Mouse (Mus musculus) hindbrain, embryonic 11.5 days (tissue): Measurements from ENCODE around the gene Hif3a. TPM values are rescaled to one million over a fixed set of nuclear protein-coding genes. Genes with fewer than 3 reads are reported as not detected.

Experiments
- ATAC-seq: fragments of 200-750 bp; cut with Nextera tagmentation; 2 replicates; pipeline ENCODE4 v1.8.0; 2017; ENCODE audit warnings: mild to moderate bottlenecking, moderate TSS enrichment, moderate library complexity; ENCODE audit not compliant: low FRiP score
- DNase-seq: peaks from one replicate; pipeline ENCODE4 v3.0.0-alpha.2; 2015; ENCODE audit warnings: low spot score
- H3K27ac ChIP-seq: fragments of 300-500 bp; sonication (generic); 2 replicates; pipeline ENCODE4 v1.5.1; 2014; ENCODE audit warnings: mild to moderate bottlenecking, low read depth, low read length
- H3K27me3 ChIP-seq: fragments of 300-500 bp; sonication (generic); 2 replicates; pipeline ENCODE4 v1.6.1; 2014; ENCODE audit warnings: mild to moderate bottlenecking, low read length, moderate library complexity, mixed read lengths; ENCODE audit not compliant: control insufficient read depth, insufficient read depth
- H3K36me3 ChIP-seq: fragments of 300-500 bp; sonication (generic); 2 replicates; pipeline ENCODE4 v1.6.1; 2014; ENCODE audit warnings: mild to moderate bottlenecking, low read length, moderate library complexity, mixed read lengths; ENCODE audit not compliant: control insufficient read depth, insufficient read depth
- H3K4me1 ChIP-seq: fragments of 300-500 bp; sonication (generic); replicated peaks from 2 replicates; pipeline ENCODE4 v1.6.1; 2014; ENCODE audit warnings: low read length, mixed read lengths; ENCODE audit not compliant: control insufficient read depth, insufficient read depth
- H3K4me2 ChIP-seq: fragments of 300-500 bp; sonication (generic); replicated peaks from 2 replicates; pipeline ENCODE4 v1.6.1; 2014; ENCODE audit warnings: mild to moderate bottlenecking, low read depth, low read length
- H3K4me3 ChIP-seq: fragments of 300-500 bp; sonication (generic); 2 replicates; pipeline ENCODE4 v1.5.1; 2014; ENCODE audit warnings: low read depth, low read length
- H3K9ac ChIP-seq: fragments of 300-500 bp; sonication (generic); 2 replicates; pipeline ENCODE4 v1.6.1; 2014; ENCODE audit warnings: low read depth, low read length
- H3K9me3 ChIP-seq: fragments of 300-500 bp; sonication (generic); 2 replicates; pipeline ENCODE4 v1.6.1; 2016; ENCODE audit warnings: low read length; ENCODE audit not compliant: control insufficient read depth
- whole genome bisulfite sequencing: fragments of 180-500 bp; shearing (Covaris S2); extraction: QIAGEN DNeasy Blood & Tissue Kit; methylation state at CpG from one replicate; pipeline ENCODE4 v1.1.7; 2014; 5-methylcytosine and 5-hydroxymethylcytosine counted together
- polyA plus RNA-seq: library from polyadenylated mRNA; unstranded; fragments of >200 nt; fragmentation: Nextera tagmentation; extraction: Ambion mirVana; gene quantifications from 2 replicates; pipeline ENCODE4 v1.2.1, GENCODE M21; 2014

Gene Hif3a
- polyA plus RNA-seq, 1 experiment from 2014 or later: 4.9 TPM

GRCm38 (mm10) chr7:17028923-17029322 is 33.3 kb downstream of the Hif3a start:
- no peak for ATAC-seq
- Histone ChIP-seq H3K4me2 (no peak overlapping the region), H3K9me3 (no peaks in the 10 kb centered on the region), H3K4me1 (peaks cover 3% of the 10 kb centered on the region), H3K27ac (no peak overlapping the region), H3K36me3 (no peaks in the 10 kb centered on the region), H3K27me3 (no peaks in the 10 kb centered on the region), H3K9ac (no peak overlapping the region), H3K4me3 (no peak overlapping the region)
- WGBS: 69% methylated on average over 7 of the region's 7 CpGs
- no peak for DNase-seq

DNA sequence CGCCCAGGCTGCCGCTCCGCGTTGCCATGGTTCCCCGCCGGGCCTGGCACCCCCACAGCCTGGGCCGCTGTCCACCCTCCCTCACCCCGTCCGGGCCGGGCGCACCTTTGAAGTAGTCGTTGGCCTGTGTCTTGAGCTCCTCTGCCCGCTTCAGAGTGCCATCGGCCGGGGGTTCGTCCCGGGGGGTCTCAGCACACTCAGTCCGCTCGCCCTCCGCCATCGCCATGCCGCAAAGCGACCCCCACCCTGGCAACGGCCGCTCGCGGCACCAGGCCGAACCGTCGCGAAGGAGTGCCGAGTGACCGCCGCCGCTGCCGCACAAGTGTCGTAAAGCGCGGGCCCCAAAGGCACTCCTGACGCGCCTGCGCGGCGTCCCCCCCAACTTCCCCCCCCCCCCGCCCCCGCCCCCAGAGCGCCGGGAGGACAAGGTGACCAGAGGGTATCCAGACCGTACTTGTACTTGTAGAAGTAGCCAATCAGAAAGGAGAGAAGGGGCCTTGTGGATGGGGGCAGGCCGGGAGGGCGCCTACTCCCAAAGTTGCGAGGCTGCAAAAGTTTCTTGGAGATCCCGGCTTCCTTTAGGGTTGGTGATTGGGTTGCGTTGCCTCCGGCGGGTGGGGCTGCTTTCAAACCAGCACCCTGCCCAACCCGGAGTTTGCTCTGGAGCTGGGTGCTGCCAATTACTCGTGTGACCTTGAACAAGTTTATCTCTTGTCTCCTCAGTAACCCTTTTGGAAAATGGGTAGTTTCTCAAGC is 34.5 kb downstream of the Hif3a start, which contains the start of gene Ppp5c:
Ppp5c (minus strand) TSS at position 337 of the 756 bp plus-strand sequence.
- Histone ChIP-seq H3K9ac (peak within 1 kb of the TSS; percentile 80), H3K4me2 (peak within 1 kb of the TSS; percentile 69), H3K4me3 (peak within 1 kb of the TSS; percentile 82), H3K27ac (peak within 1 kb of the TSS; percentile 67; the same call in 1 of the 2 replicates), H3K9me3 (no peaks in the 10 kb centered on the region), H3K36me3 (no peaks in the 10 kb centered on the region), H3K27me3 (no peaks in the 10 kb centered on the region), H3K4me1 (peaks cover 3% of the 10 kb centered on the region)
- DNase-seq: peak; percentile 91
- ATAC-seq: peak; percentile 92
- WGBS: under 1% methylated on average over 51 of the region's 58 CpGs

- H3K36me3 ChIP-seq: 0 out of 2 replicates have a peak, but pooled peaks cover 3% of the 10 kb centered on the region
- peak overlapping the region; percentile 67; the same call in 1 of the 2 replicates for H3K27ac ChIP-seq
- WGBS: 9% methylated on average over 24 of the region's 24 CpGs
- H3K9me3 ChIP-seq: no peaks in the 10 kb centered on the region
- peak; percentile 84 for DNase-seq
- no peaks in the 10 kb centered on the region for H3K27me3 ChIP-seq
- peak overlapping the region; percentile 82 for H3K4me3 ChIP-seq
- H3K9ac ChIP-seq: peak overlapping the region; percentile 80
- peak overlapping the region; percentile 69 for H3K4me2 ChIP-seq
- ATAC-seq: peak; percentile 77
- peaks cover 3% of the 10 kb centered on the region for H3K4me1 ChIP-seq
These were observed 35.3 kb downstream of the Hif3a start for GRCm38 (mm10) chr7:17026710-17027587.

DNA sequence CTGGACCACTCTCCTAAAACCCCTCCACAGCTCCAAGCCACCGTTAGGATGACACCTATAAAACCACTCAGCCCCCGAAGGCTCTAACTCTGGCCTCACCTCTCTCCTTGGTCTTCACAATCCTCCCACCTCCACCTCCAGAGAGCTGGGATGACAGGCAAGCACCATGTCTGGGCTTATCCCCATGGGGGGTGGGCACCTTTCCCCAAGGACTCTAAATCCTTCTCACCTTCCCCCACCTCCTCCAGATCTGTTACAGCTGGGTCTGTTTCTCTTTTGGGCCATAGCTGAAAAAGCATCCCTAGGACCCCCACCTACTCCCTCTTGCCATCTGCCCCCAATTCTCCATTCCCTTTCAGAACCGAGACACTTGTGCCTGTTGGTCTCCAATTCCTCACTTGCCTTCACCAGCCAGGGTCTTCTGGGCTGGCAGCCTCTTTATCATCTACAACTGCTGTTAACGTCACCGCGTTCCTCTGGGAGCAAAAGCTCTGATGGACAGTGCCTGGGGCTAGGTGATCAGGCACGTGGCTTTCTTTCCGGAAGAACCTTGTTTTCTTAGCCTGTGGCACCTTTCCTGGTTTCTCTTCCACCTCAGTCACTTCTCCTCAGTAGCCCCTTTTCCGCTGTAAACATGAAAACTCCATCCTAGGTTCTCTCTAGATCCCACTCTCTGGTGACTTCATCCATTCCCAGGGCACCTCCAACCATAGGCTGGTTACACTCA is 36.2 kb downstream of the Hif3a start:
- DNase-seq (no peak), ATAC-seq (no peak)
- 76% methylated on average over 9 of the region's 9 CpGs for WGBS
- Histone ChIP-seq H3K9me3 (no peaks in the 10 kb centered on the region), H3K27ac (no peak overlapping the region), H3K4me2 (peak overlapping the region; percentile 69; the same call in 1 of the 2 replicates), H3K36me3 (peaks cover 10% of the 10 kb centered on the region; the same call in 1 of the 2 replicates), H3K4me1 (peaks cover 3% of the 10 kb centered on the region), H3K27me3 (no peaks in the 10 kb centered on the region), H3K9ac (no peak overlapping the region), H3K4me3 (no peak overlapping the region)

DNA sequence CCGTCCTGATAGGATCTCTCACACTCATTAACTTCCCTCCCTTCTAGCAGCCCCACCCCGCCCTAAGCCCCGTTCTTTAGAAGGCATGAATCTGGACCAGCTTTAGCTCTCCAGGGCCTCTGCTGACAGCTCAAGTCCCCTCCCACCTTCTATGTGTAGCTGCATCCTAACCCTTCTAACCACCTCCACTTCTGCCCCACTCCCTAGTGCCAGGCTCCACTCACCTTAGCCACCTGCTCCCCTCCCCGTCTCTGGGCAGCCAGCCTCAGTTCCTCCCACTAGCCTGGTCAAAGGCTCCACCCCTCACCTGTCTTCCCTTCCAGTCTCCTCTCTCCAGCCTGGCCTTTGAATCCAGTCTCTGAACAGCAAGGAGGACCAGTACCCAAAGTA is 36.7 kb downstream of the Hif3a start:
- Histone ChIP-seq H3K4me2 (no peak overlapping the region), H3K9ac (no peak overlapping the region), H3K9me3 (no peaks in the 10 kb centered on the region), H3K36me3 (peaks cover 14% of the 10 kb centered on the region), H3K27ac (no peak overlapping the region), H3K4me1 (peaks cover 3% of the 10 kb centered on the region), H3K4me3 (no peak overlapping the region), H3K27me3 (no peaks in the 10 kb centered on the region)
- ATAC-seq (no peak), DNase-seq (no peak)
- WGBS: 82% methylated on average over 4 of the region's 4 CpGs

DNA sequence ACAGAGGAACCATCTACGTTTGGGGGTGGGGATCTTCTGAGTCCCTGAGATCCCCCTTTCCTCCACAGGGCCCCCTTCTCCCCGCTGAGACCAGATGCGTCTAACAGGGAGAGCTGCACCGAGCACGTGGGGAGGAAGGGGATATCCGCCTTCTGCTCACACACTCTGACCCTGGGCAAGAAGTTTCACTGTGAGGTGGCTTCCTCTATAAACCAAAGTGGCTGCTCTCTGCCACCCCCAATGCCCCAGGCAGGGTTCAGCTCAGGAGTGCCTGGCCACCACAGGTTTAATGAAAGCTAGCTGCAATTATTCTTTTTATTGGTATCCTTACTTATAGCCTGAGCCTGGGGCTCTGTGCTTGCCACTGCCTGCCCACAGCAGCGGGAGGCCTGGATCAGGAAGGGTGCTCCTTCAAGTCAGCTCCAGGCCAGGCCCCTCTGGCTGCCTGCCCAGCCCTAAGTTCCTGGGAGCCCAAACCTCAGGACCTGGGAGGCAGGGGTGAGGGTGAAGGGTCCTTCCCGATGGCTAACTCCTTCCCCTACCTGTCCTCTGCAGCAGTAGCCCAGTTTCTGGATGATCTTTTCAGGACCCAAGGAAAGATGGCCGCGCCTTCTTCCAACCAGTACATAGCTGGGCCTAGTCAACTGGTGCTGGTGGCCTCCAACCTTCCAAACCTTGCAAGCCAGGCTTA is 37.3 kb downstream of the Hif3a start:
- Histone ChIP-seq H3K4me3 (no peak overlapping the region), H3K27ac (no peak overlapping the region), H3K4me2 (no peak overlapping the region), H3K9me3 (no peaks in the 10 kb centered on the region), H3K4me1 (peaks cover 3% of the 10 kb centered on the region), H3K27me3 (no peaks in the 10 kb centered on the region), H3K9ac (no peak overlapping the region), H3K36me3 (peaks cover 16% of the 10 kb centered on the region)
- ATAC-seq (no peak), DNase-seq (no peak)
- WGBS: 93% methylated on average over 10 of the region's 10 CpGs

DNA sequence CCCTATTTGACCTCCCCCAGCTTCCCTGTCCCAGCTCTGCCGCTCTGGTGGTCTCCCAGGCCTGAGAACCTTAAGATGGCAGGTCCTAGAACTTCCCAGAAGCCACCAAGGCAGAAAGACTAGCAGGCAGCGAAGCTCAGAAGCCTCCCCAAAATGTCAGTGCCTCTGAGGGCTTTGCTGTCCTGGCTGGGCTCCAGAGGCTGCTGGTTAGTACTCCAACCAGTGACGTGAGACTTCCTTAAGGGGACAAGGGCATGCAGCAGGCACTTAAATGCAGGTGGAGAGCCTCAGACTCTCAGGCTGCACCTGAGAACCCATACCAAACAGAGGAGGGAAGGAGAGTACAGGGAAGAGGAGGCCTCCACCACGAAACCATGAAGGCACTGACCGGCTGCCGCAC is 38.1 kb downstream of the Hif3a start:
- Histone ChIP-seq H3K9me3 (no peaks in the 10 kb centered on the region), H3K4me1 (peaks cover 3% of the 10 kb centered on the region), H3K27me3 (no peaks in the 10 kb centered on the region), H3K9ac (no peak overlapping the region), H3K27ac (no peak overlapping the region), H3K4me2 (no peak overlapping the region), H3K36me3 (peaks cover 17% of the 10 kb centered on the region), H3K4me3 (no peak overlapping the region)
- no peak for ATAC-seq
- 91% methylated on average over 6 of the region's 6 CpGs for WGBS
- DNase-seq: no peak

GRCm38 (mm10) chr7:17023701-17024100 is 38.5 kb downstream of the Hif3a start:
- Histone ChIP-seq H3K27me3 (no peaks in the 10 kb centered on the region), H3K9ac (no peak overlapping the region), H3K9me3 (no peaks in the 10 kb centered on the region), H3K4me3 (no peak overlapping the region), H3K4me1 (peaks cover 3% of the 10 kb centered on the region), H3K36me3 (peaks cover 17% of the 10 kb centered on the region), H3K27ac (no peak overlapping the region), H3K4me2 (no peak overlapping the region)
- WGBS: 87% methylated on average over 4 of the region's 4 CpGs
- no peak for DNase-seq
- ATAC-seq: no peak
